Mouse (Mus musculus): Measurements from ENCODE around the gene Tnrc18. TPM values are rescaled to one million over a fixed set of nuclear protein-coding genes. Genes with fewer than 3 reads are reported as not detected.

The Tnrc18 gene
- polyA plus RNA-seq, 1 experiment from 2014 or later: 18.6 TPM

DNA sequence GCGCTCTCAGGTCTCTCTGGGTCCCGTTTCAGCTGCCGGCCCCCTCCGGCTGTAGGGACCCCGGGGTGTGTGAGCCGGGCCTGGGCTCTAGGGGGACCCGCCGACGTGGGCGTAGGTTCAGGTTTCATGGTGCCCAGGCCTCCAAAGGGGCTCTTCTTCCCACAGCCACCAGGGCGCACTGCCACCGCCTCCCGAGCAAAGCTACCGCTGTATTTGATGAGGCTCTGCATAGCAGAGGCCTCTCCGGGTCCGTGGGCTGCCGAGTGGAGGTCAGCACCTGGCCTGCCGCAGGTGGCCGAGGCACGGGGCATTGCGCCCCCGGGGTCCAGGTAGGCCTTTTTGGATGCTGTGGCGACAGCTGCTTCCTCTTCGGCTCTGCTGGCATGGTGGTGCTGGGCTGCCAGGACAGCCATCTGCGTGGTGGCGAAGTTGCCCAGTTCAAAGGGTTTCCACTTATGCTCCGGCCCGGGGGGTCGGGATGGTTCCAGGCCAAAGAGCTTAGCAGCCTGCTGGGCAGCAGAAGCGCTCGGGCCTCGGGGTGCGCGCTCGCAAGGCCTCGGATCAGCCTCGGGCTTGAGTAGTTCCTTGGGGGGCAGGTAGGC is 30.1 kb downstream of the Tnrc18 start:
- no peak overlapping the region for H3K4me2 ChIP-seq
- ATAC-seq (ENCODE audit: extremely low read depth, insufficient number of reproducible peaks, low FRiP score, low TSS enrichment): no peak
- 83% methylated on average over 37 of the region's 37 CpGs for WGBS
- no peaks in the 10 kb centered on the region for H3K27me3 ChIP-seq (replicated peaks)
- peaks cover 83% of the 10 kb centered on the region for H3K36me3 ChIP-seq
- H3K4me1 ChIP-seq: peaks cover 32% of the 10 kb centered on the region
- H3K27ac ChIP-seq (replicated peaks): no peak overlapping the region
- peaks cover 7% of the 10 kb centered on the region; the same call in 1 of the 2 replicates for H3K9me3 ChIP-seq
- H3K4me3 ChIP-seq: no peak overlapping the region
- H3K9ac ChIP-seq: no peak overlapping the region

DNA sequence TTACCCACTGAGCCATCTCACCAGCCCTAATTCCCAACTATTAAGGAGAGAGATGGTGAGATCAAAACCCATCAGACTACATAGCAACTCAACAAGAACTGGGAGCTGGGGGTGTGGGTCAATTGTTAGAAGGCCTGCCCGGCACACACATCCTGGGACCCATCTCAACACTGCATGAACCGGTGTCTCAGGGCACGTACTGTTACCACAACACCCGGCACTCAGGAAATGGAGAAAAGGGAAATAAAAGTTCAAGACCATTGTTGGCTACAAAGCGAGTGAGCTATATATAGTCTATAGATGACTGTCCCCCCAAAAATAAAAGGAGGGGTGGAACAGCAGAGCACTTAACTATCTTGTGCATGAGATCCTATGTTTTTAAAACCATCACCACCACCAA is 30.8 kb downstream of the Tnrc18 start:
- H3K9me3 ChIP-seq: peaks cover 7% of the 10 kb centered on the region; the same call in 1 of the 2 replicates
- H3K36me3 ChIP-seq: peaks cover 80% of the 10 kb centered on the region
- WGBS: 75% methylated on average over 5 of the region's 5 CpGs
- no peak overlapping the region for H3K9ac ChIP-seq
- no peak overlapping the region for H3K27ac ChIP-seq (replicated peaks)
- H3K27me3 ChIP-seq (replicated peaks): no peaks in the 10 kb centered on the region
- H3K4me1 ChIP-seq: peaks cover 32% of the 10 kb centered on the region
- no peak for ATAC-seq (ENCODE audit: extremely low read depth, insufficient number of reproducible peaks, low FRiP score, low TSS enrichment)
- H3K4me3 ChIP-seq: no peak overlapping the region
- no peak overlapping the region for H3K4me2 ChIP-seq

DNA sequence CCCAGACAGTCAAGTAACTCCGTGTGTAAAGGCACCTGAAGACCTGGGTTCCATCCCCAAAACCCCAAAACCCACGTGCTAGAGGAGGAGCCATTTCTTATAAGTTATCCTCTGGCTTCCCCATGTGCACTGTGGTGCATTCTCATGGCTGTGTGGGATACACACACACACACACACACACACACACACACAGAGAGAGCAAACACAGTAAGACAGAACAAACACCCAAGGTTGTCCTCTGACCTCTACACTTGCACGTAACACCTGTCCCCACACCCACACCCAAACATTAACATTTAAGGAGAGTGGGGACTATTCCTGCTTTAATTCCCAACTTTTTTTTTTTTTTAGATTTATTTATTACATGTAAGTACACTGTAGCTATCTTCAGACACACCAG is 31.2 kb downstream of the Tnrc18 start:
- Histone ChIP-seq H3K36me3 (peaks cover 77% of the 10 kb centered on the region), H3K27ac (replicated peaks) (no peak overlapping the region), H3K9ac (no peak overlapping the region), H3K4me2 (no peak overlapping the region), H3K4me3 (no peak overlapping the region), H3K4me1 (peaks cover 35% of the 10 kb centered on the region), H3K9me3 (peaks cover 7% of the 10 kb centered on the region; the same call in 1 of the 2 replicates), H3K27me3 (replicated peaks) (no peaks in the 10 kb centered on the region)
- WGBS: 86% methylated on average over 3 of the region's 3 CpGs
- no peak for ATAC-seq (ENCODE audit: extremely low read depth, insufficient number of reproducible peaks, low FRiP score, low TSS enrichment)

DNA sequence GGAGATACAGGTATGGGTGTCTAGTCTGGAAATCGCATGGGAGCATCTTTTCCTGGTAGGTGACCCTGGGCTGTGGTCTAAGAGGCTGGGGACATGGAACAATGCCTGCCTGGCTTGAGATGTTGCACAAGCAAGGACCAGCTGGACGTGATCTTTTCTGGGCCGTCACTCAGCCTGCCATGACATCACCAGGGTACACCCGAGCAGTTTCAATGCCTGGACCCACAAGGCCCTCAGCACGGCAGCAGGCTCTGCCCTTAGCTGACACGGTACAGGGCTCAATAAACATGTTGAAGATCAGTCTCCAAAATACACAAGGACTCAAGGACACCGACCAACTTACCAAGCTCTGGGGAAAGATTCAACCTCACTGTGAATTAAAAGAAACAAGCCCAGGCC is 34.3 kb downstream of the Tnrc18 start:
- peaks cover 48% of the 10 kb centered on the region for H3K4me1 ChIP-seq
- peaks cover 3% of the 10 kb centered on the region; the same call in 1 of the 2 replicates for H3K9me3 ChIP-seq
- no peak overlapping the region for H3K4me2 ChIP-seq
- no peak overlapping the region for H3K4me3 ChIP-seq
- H3K27ac ChIP-seq (replicated peaks): no peak overlapping the region
- no peaks in the 10 kb centered on the region for H3K27me3 ChIP-seq (replicated peaks)
- H3K36me3 ChIP-seq: peaks cover 82% of the 10 kb centered on the region
- ATAC-seq (ENCODE audit: extremely low read depth, insufficient number of reproducible peaks, low FRiP score, low TSS enrichment): no peak
- no peak overlapping the region for H3K9ac ChIP-seq
- WGBS: 51% methylated on average over 7 of the region's 7 CpGs

DNA sequence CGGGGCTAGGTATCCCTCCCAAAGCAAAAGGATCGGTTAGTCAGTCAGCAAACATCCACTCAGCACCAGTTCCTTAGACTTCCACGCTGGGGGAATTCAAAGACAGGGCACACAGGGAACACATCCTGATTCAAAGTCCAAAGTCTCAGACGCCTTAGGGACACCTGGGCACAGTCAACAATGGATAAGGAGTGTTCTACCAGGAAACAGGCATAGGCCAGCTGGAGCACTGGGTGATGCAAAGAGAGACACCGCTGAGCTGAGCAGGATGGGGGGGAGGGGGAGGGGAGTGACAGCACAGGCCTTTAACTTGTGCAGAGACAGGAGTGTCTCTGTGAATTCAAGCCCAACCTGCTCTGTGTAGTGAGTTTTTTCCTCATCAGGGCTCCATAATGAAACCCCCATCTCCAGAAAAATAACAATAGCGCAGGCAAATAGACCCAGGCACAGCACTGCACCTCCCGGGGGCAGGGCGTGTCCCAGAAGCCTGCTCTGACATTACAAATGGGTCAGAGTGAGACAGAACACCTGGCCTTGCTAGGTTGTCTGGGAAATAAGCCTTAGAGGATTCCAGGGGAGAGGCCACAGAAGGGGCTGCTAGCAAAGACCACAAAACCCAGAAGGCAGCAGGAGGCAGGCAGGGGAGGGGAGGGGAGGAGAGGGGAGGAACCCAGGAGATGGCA is 34.9 kb downstream of the Tnrc18 start:
- no peak for ATAC-seq (ENCODE audit: extremely low read depth, insufficient number of reproducible peaks, low FRiP score, low TSS enrichment)
- no peak overlapping the region for H3K27ac ChIP-seq (replicated peaks)
- WGBS: 79% methylated on average over 8 of the region's 8 CpGs

DNA sequence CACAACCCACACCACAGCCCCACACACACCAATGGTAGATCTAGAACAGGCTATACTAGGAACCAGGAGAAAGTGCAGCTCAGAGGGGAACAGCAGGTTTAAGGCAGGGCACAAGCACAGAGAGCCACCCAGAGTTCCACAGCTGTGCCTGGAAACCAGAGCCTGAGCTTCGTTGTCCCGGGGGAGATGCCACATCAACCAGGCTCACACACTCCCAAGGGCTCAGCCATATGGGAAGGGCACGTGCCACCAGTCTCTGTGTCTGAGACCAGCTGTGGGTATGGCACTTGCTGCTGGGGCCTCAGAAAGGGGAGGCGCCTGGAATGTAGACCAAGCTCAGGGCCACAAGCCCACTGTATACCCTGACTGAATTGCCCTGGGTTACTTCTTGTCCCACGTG is 36.9 kb downstream of the Tnrc18 start:
- H3K4me1 ChIP-seq: peaks cover 48% of the 10 kb centered on the region
- no peaks in the 10 kb centered on the region for H3K27me3 ChIP-seq (replicated peaks)
- no peak overlapping the region for H3K4me3 ChIP-seq
- peak overlapping the region; percentile 5; the same call in 1 of the 2 replicates for H3K9ac ChIP-seq
- H3K36me3 ChIP-seq: peaks cover 79% of the 10 kb centered on the region
- H3K9me3 ChIP-seq: no peaks in the 10 kb centered on the region
- H3K4me2 ChIP-seq: no peak overlapping the region
- no peak for ATAC-seq (ENCODE audit: extremely low read depth, insufficient number of reproducible peaks, low FRiP score, low TSS enrichment)
- no peak overlapping the region; the same call in 1 of the 2 replicates for H3K27ac ChIP-seq (replicated peaks)
- 57% methylated on average over 5 of the region's 5 CpGs for WGBS

More for the DNA sequence above, 34.9 kb downstream of the Tnrc18 start:
- H3K27me3 ChIP-seq (replicated peaks): no peaks in the 10 kb centered on the region
- H3K9me3 ChIP-seq: no peaks in the 10 kb centered on the region
- H3K4me2 ChIP-seq: no peak overlapping the region
- no peak overlapping the region for H3K4me3 ChIP-seq
- H3K9ac ChIP-seq: no peak overlapping the region
- peaks cover 53% of the 10 kb centered on the region for H3K4me1 ChIP-seq
- H3K36me3 ChIP-seq: peaks cover 79% of the 10 kb centered on the region

DNA sequence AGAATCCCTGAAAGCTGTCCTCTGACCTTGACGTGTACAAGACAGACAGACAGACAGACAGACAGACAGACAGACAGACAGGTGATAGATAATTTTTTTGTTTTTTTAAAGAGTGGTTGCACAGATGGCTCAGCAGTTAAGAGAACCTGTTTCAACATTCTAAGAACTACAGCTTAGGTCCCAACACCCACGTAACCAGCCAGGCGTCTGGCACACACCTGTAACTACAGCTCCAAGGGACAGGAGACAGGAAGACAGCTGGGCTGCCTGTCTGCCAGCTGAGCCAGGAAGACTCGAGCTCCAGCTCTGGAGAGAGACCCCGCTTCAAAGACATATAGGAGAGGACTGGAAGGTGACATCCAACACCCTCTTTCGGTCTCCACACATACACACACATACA is 38.6 kb downstream of the Tnrc18 start:
- no peak overlapping the region for H3K27ac ChIP-seq (replicated peaks)
- no peak for ATAC-seq (ENCODE audit: extremely low read depth, insufficient number of reproducible peaks, low FRiP score, low TSS enrichment)
- H3K4me2 ChIP-seq: no peak overlapping the region
- no peak overlapping the region for H3K9ac ChIP-seq
- peaks cover 43% of the 10 kb centered on the region for H3K4me1 ChIP-seq
- H3K36me3 ChIP-seq: peaks cover 79% of the 10 kb centered on the region
- H3K27me3 ChIP-seq (replicated peaks): no peaks in the 10 kb centered on the region
- no peaks in the 10 kb centered on the region for H3K9me3 ChIP-seq
- H3K4me3 ChIP-seq: no peak overlapping the region
- WGBS: 74% methylated on average over 6 of the region's 6 CpGs

DNA sequence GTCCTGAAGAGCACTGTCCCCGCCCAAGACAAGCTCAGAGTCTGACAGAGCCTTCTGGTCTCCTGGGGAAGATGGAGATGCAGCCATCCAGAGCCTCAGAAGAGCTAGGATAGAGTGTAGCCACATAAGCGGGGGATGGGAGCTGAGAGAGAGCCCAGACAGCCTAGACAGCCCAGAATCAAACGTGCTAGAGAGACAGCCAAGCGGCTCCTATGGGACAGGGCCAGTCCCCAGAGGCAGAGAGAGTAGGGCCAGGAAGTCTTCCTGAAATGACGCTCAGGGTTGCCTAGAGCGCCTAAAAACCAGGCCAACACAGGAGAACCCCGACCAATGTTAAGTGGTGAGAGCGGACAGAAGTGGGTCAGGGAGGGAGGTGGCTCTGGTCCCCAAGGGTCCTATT is 39.3 kb downstream of the Tnrc18 start:
- 62% methylated on average over 8 of the region's 8 CpGs for whole genome bisulfite sequencing
- Histone ChIP-seq H3K4me1 (peaks cover 37% of the 10 kb centered on the region), H3K9ac (peak overlapping the region; percentile 40; the same call in 1 of the 2 replicates), H3K9me3 (no peaks in the 10 kb centered on the region), H3K27ac (replicated peaks) (no peak overlapping the region), H3K27me3 (replicated peaks) (no peaks in the 10 kb centered on the region), H3K4me3 (no peak overlapping the region), H3K4me2 (no peak overlapping the region), H3K36me3 (peaks cover 79% of the 10 kb centered on the region)
- no peak for ATAC-seq (ENCODE audit: extremely low read depth, insufficient number of reproducible peaks, low FRiP score, low TSS enrichment)

DNA sequence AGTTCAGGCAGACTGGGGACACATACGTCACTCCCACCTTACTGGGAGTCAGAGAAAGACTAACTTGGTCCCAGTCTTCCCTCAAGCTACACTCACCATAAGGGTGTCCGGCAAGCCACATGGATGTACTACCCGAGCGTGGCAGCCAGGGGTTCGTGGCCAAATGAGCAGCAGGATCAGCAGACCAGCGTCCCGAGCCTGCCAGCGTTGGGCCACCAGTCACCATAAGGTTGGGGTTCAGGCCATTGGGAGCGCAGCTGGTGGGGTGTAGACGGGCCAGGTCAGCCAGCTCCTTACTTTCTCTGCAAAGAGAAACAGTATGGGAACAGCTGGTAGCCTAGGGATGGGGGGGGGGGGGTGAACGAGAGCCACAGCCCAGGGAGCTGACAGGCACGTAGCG is 41.4 kb downstream of the Tnrc18 start:
- WGBS: 84% methylated on average over 13 of the region's 13 CpGs
- no peak for ATAC-seq (ENCODE audit: extremely low read depth, insufficient number of reproducible peaks, low FRiP score, low TSS enrichment)
- Histone ChIP-seq H3K27me3 (replicated peaks) (no peaks in the 10 kb centered on the region), H3K4me3 (no peak overlapping the region), H3K4me2 (no peak overlapping the region), H3K36me3 (peaks cover 90% of the 10 kb centered on the region), H3K9me3 (no peaks in the 10 kb centered on the region), H3K27ac (replicated peaks) (no peak overlapping the region), H3K4me1 (peaks cover 39% of the 10 kb centered on the region), H3K9ac (no peak overlapping the region)

DNA sequence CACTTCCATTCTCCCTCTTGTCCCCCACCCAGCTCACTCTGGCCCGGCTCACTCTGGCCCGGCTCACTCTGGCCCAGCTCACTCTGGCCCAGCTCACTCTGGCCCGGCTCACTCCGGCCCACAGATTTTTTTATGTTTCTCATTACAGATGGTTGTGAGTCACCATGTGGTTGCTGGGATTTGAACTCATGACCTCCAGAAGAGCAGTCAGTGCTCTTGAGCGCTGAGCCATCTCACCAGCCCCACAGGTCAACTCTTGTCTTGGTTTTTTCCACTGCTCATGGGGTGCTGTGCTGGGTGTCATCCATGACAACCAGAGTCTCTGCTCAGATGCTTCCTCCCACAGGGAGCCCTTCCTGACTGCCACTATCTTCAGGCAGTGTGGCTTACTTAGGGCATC is 42.7 kb downstream of the Tnrc18 start:
- no peak overlapping the region for H3K27ac ChIP-seq (replicated peaks)
- no peak for ATAC-seq (ENCODE audit: extremely low read depth, insufficient number of reproducible peaks, low FRiP score, low TSS enrichment)
- H3K9ac ChIP-seq: no peak overlapping the region
- H3K27me3 ChIP-seq (replicated peaks): no peaks in the 10 kb centered on the region
- H3K36me3 ChIP-seq: peaks cover 90% of the 10 kb centered on the region
- H3K4me2 ChIP-seq: no peak overlapping the region
- peaks cover 42% of the 10 kb centered on the region for H3K4me1 ChIP-seq
- WGBS: 90% methylated on average over 5 of the region's 5 CpGs
- H3K9me3 ChIP-seq: no peaks in the 10 kb centered on the region
- H3K4me3 ChIP-seq: no peak overlapping the region

DNA sequence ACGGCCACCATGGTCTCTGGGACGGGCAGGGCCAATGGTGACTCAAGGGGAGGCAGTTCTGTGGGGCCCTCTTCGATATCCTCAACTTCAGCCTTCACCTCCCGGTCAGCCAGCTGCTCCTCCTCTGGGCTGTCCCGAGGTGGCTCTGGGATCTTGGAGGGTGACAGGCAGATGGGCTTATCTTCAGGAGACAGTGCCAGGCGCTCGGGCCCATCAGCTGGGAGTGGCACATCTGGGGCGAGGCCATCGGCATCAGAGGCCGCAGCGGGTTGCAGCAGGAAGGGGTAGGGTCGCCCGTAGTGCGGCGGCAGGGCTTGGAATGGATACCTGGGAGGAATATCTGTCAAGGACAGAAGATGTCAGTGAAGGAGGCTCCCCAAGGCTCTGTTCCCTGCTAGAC is 45.5 kb downstream of the Tnrc18 start:
- peak overlapping the region; percentile 3 for H3K9ac ChIP-seq
- peak overlapping the region; percentile 65 for H3K27ac ChIP-seq (replicated peaks)
- H3K27me3 ChIP-seq (replicated peaks): no peaks in the 10 kb centered on the region
- H3K4me1 ChIP-seq: peaks cover 43% of the 10 kb centered on the region
- no peaks in the 10 kb centered on the region for H3K9me3 ChIP-seq
- H3K36me3 ChIP-seq: peaks cover 86% of the 10 kb centered on the region
- no peak overlapping the region for H3K4me3 ChIP-seq
- ATAC-seq (ENCODE audit: extremely low read depth, insufficient number of reproducible peaks, low FRiP score, low TSS enrichment): no peak
- whole genome bisulfite sequencing: 60% methylated on average over 15 of the region's 15 CpGs
- no peak overlapping the region for H3K4me2 ChIP-seq

DNA sequence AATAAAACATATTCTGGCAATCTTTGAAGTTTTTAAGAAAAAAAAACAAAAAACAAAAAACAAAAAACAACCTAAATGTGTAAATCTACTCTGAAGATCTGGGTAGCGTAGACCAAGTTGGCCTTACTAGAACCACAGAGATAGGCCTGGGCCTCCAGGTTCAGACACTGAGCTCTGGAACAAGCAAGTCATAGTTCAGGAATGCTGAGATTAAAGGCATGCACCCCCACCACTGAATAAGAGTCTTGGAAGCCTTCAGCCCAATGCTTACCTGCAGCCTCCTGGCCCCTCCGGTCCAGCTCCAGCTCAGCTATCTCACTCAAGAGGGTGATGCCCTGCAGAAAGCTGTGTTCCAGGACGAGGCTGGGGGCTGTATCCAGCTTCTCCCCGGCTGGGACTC is 46.4 kb downstream of the Tnrc18 start:
- Histone ChIP-seq H3K27ac (replicated peaks) (peak overlapping the region; percentile 65), H3K9ac (peak overlapping the region; percentile 3)

More for the DNA sequence above, 46.4 kb downstream of the Tnrc18 start:
- no peak overlapping the region for H3K4me3 ChIP-seq
- WGBS: 39% methylated on average over 4 of the region's 4 CpGs
- peaks cover 86% of the 10 kb centered on the region for H3K36me3 ChIP-seq
- H3K4me1 ChIP-seq: peaks cover 43% of the 10 kb centered on the region
- no peaks in the 10 kb centered on the region for H3K9me3 ChIP-seq
- no peaks in the 10 kb centered on the region for H3K27me3 ChIP-seq (replicated peaks)
- no peak overlapping the region for H3K4me2 ChIP-seq
- ATAC-seq (ENCODE audit: extremely low read depth, insufficient number of reproducible peaks, low FRiP score, low TSS enrichment): no peak
